Mouse (Mus musculus): ENCODE data around the gene Ulbp1. TPM values are rescaled to one million over a fixed set of nuclear protein-coding genes. Genes with fewer than 3 reads are reported as not detected.

The Ulbp1 gene
- polyA plus RNA-seq, 1 experiment from 2014 or later: 1.3 TPM

- no peak overlapping the region for H3K4me2 ChIP-seq (ENCODE audit: low read depth, low read length)
- no peak overlapping the region for H3K9ac ChIP-seq (ENCODE audit: low read depth, low read length)
- 41% methylated on average over 2 of the region's 2 CpGs for WGBS (ENCODE audit: insufficient replicate concordance)
- no peaks in the 10 kb centered on the region for H3K27me3 ChIP-seq (ENCODE audit: control insufficient read depth, insufficient read depth, low read depth, low read length)
- no peak overlapping the region for H3K27ac ChIP-seq (ENCODE audit: low read length)
- no peaks in the 10 kb centered on the region for H3K9me3 ChIP-seq (replicated peaks; ENCODE audit: control insufficient read depth, low read length)
- no peak for ATAC-seq (ENCODE audit: low read depth)
- no peaks in the 10 kb centered on the region for H3K36me3 ChIP-seq (ENCODE audit: control insufficient read depth, insufficient read depth)
- no peaks in the 10 kb centered on the region for H3K4me1 ChIP-seq (ENCODE audit: control insufficient read depth, low read depth, low read length)
- H3K4me3 ChIP-seq (ENCODE audit: low read depth, low read length): no peak overlapping the region
Measured at GRCm38 (mm10) chr10:7438928-7439327, 34.5 kb downstream of the Ulbp1 start.

DNA sequence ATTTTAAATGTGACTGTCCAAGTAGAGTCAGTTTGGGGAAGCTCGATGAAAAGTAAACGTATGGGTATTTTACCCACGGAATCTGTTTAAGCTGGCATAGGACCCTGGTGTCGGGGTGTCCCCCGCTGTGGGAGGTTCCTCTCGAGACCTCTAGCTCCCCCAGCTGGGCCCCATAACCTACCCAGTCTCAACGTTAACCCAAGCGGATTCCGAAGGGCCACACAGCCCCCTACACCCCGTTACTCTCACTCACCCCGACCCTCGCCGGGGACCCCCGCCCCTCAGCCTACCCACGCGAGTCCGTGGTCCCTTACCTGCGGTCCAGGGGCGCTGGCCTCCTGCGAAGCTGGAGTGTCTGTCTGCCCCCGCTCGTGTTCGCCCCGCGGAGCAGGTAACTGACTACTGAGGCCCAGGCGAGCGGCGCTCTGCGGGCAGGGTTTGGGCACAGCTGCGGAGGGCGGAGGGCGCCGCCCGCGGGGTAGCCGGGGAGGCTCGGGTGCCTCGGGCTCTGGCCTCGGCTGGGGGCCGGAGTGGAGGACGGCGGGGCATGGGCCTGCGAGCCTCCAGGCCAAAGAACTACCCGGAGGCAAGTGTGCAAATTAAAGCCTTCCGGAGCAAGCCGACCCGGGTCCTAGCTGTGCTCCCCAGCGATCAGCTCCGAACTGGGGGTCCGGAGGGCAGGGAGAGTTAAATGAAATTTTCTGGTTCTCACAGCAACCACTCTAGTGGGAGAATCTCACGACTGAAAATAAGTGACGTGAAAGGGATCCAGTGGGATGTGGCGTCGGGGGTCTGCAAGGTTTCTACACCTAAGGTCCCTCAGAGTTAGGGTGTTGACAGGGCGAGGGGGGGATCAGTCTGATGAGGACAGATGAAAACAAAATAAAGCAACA, 80.0 kb downstream of the Ulbp1 start:
- Histone ChIP-seq H3K4me3 (ENCODE audit: low read depth, low read length) (peak overlapping the region; percentile 15; the same call in 1 of the 2 replicates), H3K36me3 (ENCODE audit: control insufficient read depth, insufficient read depth) (no peaks in the 10 kb centered on the region), H3K9ac (ENCODE audit: low read depth, low read length) (no peak overlapping the region), H3K27me3 (ENCODE audit: control insufficient read depth, insufficient read depth, low read depth, low read length) (peaks cover 39% of the 10 kb centered on the region), H3K4me2 (ENCODE audit: low read depth, low read length) (peak overlapping the region; percentile 24; the same call in 1 of the 2 replicates), H3K27ac (ENCODE audit: low read length) (no peak overlapping the region), H3K9me3 (replicated peaks; ENCODE audit: control insufficient read depth, low read length) (no peaks in the 10 kb centered on the region), H3K4me1 (ENCODE audit: control insufficient read depth, low read depth, low read length) (no peaks in the 10 kb centered on the region)
- ATAC-seq (ENCODE audit: low read depth): no peak
- WGBS (ENCODE audit: insufficient replicate concordance): 8% methylated on average over 55 of the region's 55 CpGs

DNA sequence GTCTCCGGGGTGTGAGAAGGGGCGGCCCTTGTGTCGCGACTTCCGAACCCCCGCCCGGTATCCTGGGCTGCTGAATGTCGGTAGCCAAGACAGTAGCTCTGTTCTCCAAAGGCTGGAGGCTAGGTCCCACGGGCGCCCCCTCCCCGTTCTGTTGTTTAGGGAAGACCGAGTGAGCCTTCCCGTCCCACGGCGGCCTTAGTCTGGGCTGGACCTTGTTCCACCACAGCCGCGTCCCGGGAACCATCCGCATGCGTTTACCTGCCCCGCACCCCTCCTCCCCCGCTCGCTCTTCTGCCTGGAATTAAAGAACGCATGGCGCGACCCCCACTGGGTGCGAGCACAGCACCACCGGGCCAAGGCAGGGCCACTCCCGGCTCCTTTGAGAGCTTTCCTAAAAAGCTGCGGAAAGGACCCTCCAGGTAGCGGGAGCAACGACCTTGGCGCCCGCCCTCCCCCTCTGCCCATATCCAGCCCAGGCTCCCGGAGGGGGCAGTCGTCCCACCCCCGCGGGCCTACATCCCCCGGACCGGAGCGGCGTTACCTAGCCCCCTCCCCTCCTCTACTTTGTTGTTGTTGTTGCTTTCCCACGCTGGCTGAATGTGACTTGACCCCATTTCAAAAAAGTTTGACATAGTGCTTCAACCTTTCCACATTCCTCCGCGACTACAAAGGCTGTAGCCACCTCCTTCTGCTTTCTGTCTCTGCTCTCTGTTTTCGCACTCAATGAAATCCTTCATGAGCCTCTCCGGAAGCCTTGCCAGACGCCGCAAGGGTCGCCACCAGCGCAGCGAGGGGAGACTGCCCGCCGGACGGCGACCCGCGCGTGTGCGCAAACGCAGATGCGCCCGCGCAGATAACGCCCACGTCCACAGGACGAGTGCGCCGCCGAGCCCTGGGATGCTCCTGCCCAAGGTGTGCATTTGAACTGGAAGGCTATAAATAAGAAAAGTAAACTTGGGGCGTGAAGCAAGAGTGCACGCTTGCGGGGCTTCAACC, 81.2 kb downstream of the Ulbp1 start:
- under 1% methylated on average over 73 of the region's 73 CpGs for WGBS (ENCODE audit: insufficient replicate concordance)
- ATAC-seq (ENCODE audit: low read depth): no peak
- H3K36me3 ChIP-seq (ENCODE audit: control insufficient read depth, insufficient read depth): no peaks in the 10 kb centered on the region
- no peaks in the 10 kb centered on the region for H3K9me3 ChIP-seq (replicated peaks; ENCODE audit: control insufficient read depth, low read length)
- H3K4me1 ChIP-seq (ENCODE audit: control insufficient read depth, low read depth, low read length): no peaks in the 10 kb centered on the region
- H3K9ac ChIP-seq (ENCODE audit: low read depth, low read length): no peak overlapping the region
- H3K27ac ChIP-seq (ENCODE audit: low read length): no peak overlapping the region
- peak overlapping the region; percentile 58 for H3K4me3 ChIP-seq (ENCODE audit: low read depth, low read length)
- H3K27me3 ChIP-seq (ENCODE audit: control insufficient read depth, insufficient read depth, low read depth, low read length): peaks cover 39% of the 10 kb centered on the region
- peak overlapping the region; percentile 68 for H3K4me2 ChIP-seq (ENCODE audit: low read depth, low read length)

GRCm38 (mm10) chr10:7391561-7391934, 81.9 kb downstream of the Ulbp1 start:
- Histone ChIP-seq H3K4me3 (ENCODE audit: low read depth, low read length) (peak overlapping the region; percentile 58), H3K4me2 (ENCODE audit: low read depth, low read length) (peak overlapping the region; percentile 68), H3K36me3 (ENCODE audit: control insufficient read depth, insufficient read depth) (no peaks in the 10 kb centered on the region), H3K4me1 (ENCODE audit: control insufficient read depth, low read depth, low read length) (no peaks in the 10 kb centered on the region), H3K27me3 (ENCODE audit: control insufficient read depth, insufficient read depth, low read depth, low read length) (peaks cover 39% of the 10 kb centered on the region), H3K9me3 (replicated peaks; ENCODE audit: control insufficient read depth, low read length) (no peaks in the 10 kb centered on the region), H3K27ac (ENCODE audit: low read length) (no peak overlapping the region), H3K9ac (ENCODE audit: low read depth, low read length) (no peak overlapping the region)
- no peak for ATAC-seq (ENCODE audit: low read depth)
- under 1% methylated on average over 20 of the region's 20 CpGs for WGBS (ENCODE audit: insufficient replicate concordance)

- no peaks in the 10 kb centered on the region for H3K9me3 ChIP-seq (replicated peaks; ENCODE audit: control insufficient read depth, low read length)
- peak overlapping the region; percentile 68 for H3K4me2 ChIP-seq (ENCODE audit: low read depth, low read length)
- 1% methylated on average over 29 of the region's 31 CpGs for WGBS (ENCODE audit: insufficient replicate concordance)
- no peak overlapping the region for H3K9ac ChIP-seq (ENCODE audit: low read depth, low read length)
- peak overlapping the region; percentile 58 for H3K4me3 ChIP-seq (ENCODE audit: low read depth, low read length)
- H3K36me3 ChIP-seq (ENCODE audit: control insufficient read depth, insufficient read depth): no peaks in the 10 kb centered on the region
- H3K27ac ChIP-seq (ENCODE audit: low read length): no peak overlapping the region
- ATAC-seq (ENCODE audit: low read depth): no peak
- H3K27me3 ChIP-seq (ENCODE audit: control insufficient read depth, insufficient read depth, low read depth, low read length): peaks cover 39% of the 10 kb centered on the region
- no peaks in the 10 kb centered on the region for H3K4me1 ChIP-seq (ENCODE audit: control insufficient read depth, low read depth, low read length)
Measured at GRCm38 (mm10) chr10:7391108-7391507, 82.3 kb downstream of the Ulbp1 start.

Other genes starting within 250 kb of the Ulbp1 start
- gene Lrp11, start 116.2 kb upstream of the Ulbp1 start, polyA plus RNA-seq (2015; fragmentation: Nextera tagmentation; extraction: Ambion mirVana): 0.29 and 0.38 TPM in 2 replicates
- gene Nup43, start 193.9 kb upstream of the Ulbp1 start, polyA plus RNA-seq (2015; fragmentation: Nextera tagmentation; extraction: Ambion mirVana): 17.4 and 20.8 TPM in 2 replicates
- gene Pcmt1, start 207.5 kb upstream of the Ulbp1 start, polyA plus RNA-seq (2015; fragmentation: Nextera tagmentation; extraction: Ambion mirVana): 83.3 and 94.3 TPM in 2 replicates
- 2.4 and 2.5 TPM in 2 replicates for gene Lats1, start 207.6 kb upstream of the Ulbp1 start, polyA plus RNA-seq (2015; fragmentation: Nextera tagmentation; extraction: Ambion mirVana)

All from liver, embryonic 16.5 days (tissue).